Mouse (Mus musculus) embryonic facial prominence, embryonic 14.5 days (tissue): ENCODE results near the gene Rbmxl1. TPM values are rescaled to one million over a fixed set of nuclear protein-coding genes. Genes with fewer than 3 reads are reported as not detected.
"Not testable (repeated sequence)": the region's sequence is repeated elsewhere in the genome, so short reads cannot be mapped to it uniquely, and the experiment has no call there.

Source experiments
- ATAC-seq: fragments of 200-750 bp; cut with Nextera tagmentation; 2 replicates; pipeline ENCODE4 v1.8.0; 2017; ENCODE audit warnings: low read depth, moderate number of reproducible peaks, moderate TSS enrichment
- DNase-seq: peaks from one replicate; pipeline ENCODE4 v3.0.0-alpha.2; 2015; ENCODE audit warnings: low spot score
- H3K27ac ChIP-seq: fragments of 300-500 bp; sonication (generic); replicated peaks from 2 replicates; pipeline ENCODE4 v1.5.1; 2014; ENCODE audit warnings: low read depth, mild to moderate bottlenecking, low read length, moderate library complexity
- H3K27me3 ChIP-seq: fragments of 300-500 bp; sonication (generic); replicated peaks from 2 replicates; pipeline ENCODE4 v1.6.1; 2014; ENCODE audit warnings: low read length; ENCODE audit not compliant: control insufficient read depth, insufficient read depth
- H3K36me3 ChIP-seq: fragments of 300-500 bp; sonication (generic); 2 replicates; pipeline ENCODE4 v1.6.1; 2014; ENCODE audit warnings: low read length, mixed read lengths; ENCODE audit not compliant: control insufficient read depth, insufficient read depth
- H3K4me1 ChIP-seq: fragments of 300-500 bp; sonication (generic); 2 replicates; pipeline ENCODE4 v1.6.1; 2014; ENCODE audit warnings: antibody characterized with exemption, low read length; ENCODE audit not compliant: control insufficient read depth, insufficient read depth
- H3K4me2 ChIP-seq: fragments of 300-500 bp; sonication (generic); 2 replicates; pipeline ENCODE4 v1.6.1; 2014; ENCODE audit warnings: low read depth, mild to moderate bottlenecking, low read length, moderate library complexity, mixed read lengths
- H3K4me3 ChIP-seq: fragments of 300-500 bp; sonication (generic); 2 replicates; pipeline ENCODE4 v1.5.1; 2014; ENCODE audit warnings: low read depth, mild to moderate bottlenecking, low read length
- H3K9ac ChIP-seq: fragments of 300-500 bp; sonication (generic); 2 replicates; pipeline ENCODE4 v1.6.1; 2014; ENCODE audit warnings: low read depth, mild to moderate bottlenecking, low read length, moderate library complexity, mixed read lengths
- H3K9me3 ChIP-seq: fragments of 300-500 bp; sonication (generic); 2 replicates; pipeline ENCODE4 v1.6.1; 2016; ENCODE audit warnings: low read length; ENCODE audit not compliant: control insufficient read depth
- WGBS: fragments of 180-500 bp; shearing (Covaris S2); extraction: QIAGEN DNeasy Blood & Tissue Kit; methylation state at CpG from one replicate; pipeline ENCODE4 v1.1.7; 2014; 5-methylcytosine and 5-hydroxymethylcytosine counted together
- polyA plus RNA-seq: library from polyadenylated mRNA; unstranded; fragments of >200 nt; fragmentation: Nextera tagmentation; extraction: Ambion mirVana; gene quantifications from 2 replicates; pipeline ENCODE4 v1.2.1, GENCODE M21; 2014

Rbmxl1 gene
- polyA plus RNA-seq, 1 experiment from 2014 or later: 177 TPM

DNA sequence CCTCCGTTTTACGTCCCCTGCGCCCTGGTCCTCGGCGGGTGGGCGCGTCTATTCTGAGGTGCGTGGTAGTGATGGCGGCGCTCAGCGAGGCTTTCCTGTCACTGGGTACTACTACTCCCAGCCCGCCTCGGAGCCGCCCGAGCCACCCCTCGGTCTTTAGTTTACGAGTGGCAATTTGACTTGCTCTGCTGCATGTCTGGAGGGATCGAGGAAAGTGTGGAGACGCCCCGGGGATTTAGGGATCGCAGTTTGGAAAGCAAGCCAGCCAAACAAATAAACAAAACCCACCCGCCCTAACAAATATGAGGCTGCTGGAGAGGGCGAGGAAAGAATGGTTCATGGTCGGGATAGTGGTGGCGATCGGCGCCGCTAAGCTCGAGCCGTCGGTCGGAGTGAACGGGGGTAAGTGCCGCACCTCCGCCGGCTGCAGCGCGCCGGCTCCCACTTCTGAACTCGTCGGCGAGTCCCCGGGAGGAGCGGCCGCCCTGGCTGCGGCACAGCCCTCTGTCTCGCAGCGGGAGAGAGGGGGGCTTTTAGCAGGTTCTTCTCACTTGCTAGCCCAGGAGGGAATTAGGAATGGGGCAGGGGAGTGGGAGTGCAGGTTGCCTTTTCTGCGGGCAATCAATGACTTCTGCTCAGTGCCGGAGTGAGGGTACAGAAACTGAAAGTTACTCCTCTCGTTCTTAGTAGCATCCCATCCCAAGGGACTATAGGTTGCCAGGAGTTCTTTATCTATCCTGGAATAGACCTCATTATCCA lies 754 bp upstream of the Rbmxl1 start, which contains the start of gene Slc10a7:
Slc10a7 (plus strand) TSS at position 74 of the 759 bp plus-strand sequence.
- H3K4me1 ChIP-seq: peaks cover 9% of the 10 kb centered on the region
- H3K4me2 ChIP-seq: peak within 1 kb of the TSS; percentile 96
- WGBS: under 1% methylated on average over 42 of the region's 51 CpGs
- peak; percentile 94 for DNase-seq
- H3K27me3 ChIP-seq: no peaks in the 10 kb centered on the region
- ATAC-seq: peak; percentile 97
- peaks cover 17% of the 10 kb centered on the region for H3K36me3 ChIP-seq
- peak within 1 kb of the TSS; percentile 82 for H3K4me3 ChIP-seq
- peak within 1 kb of the TSS; percentile 94 for H3K27ac ChIP-seq
- peaks cover 10% of the 10 kb centered on the region; the same call in 1 of the 2 replicates for H3K9me3 ChIP-seq
- H3K9ac ChIP-seq: peak within 1 kb of the TSS; percentile 95

DNA sequence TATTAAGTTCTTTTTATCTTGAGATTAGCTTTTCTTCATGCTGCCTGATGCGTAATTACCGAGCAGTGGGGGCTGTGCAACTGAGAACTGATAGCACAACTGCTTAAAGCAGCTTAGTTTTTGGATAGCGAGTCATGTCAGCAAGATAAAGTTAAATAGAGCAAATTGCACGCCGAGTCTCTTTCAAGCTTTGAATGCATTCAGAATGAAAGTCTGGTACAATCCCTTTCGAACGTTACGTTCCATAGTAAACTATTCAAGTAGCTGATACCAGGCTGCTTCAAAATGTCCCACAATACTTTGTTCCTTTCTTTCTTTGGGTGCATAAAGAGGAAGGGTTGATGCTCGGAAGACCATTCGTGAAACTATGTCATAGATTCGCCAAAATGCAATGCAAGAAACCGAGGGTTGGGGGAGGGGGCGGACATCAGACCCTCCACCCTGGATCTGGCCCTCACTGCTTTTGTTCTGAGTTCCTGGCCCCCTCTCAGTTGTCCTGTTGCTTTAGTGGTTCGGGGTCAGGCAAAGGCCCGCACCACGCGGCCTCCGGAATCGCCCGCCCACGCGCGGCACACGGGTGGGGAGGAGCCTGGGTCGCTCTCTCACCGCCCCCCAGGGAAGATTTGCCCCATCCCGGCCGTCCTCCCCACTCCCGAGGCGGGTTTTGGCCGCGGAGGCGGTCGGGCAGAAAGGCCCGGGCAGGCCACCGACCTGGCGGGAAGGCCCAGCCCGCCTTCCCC lies 549 bp downstream of the Rbmxl1 start:
- WGBS: 1% methylated on average over 25 of the region's 38 CpGs
- H3K36me3 ChIP-seq: peaks cover 30% of the 10 kb centered on the region
- H3K27me3 ChIP-seq: no peaks in the 10 kb centered on the region
- H3K4me1 ChIP-seq: peaks cover 9% of the 10 kb centered on the region
- H3K27ac ChIP-seq: peak overlapping the region; percentile 94
- DNase-seq (peak; percentile 60), ATAC-seq (peak; percentile 20; the same call in 1 of the 2 replicates)
- peak overlapping the region; percentile 65 for H3K4me2 ChIP-seq
- H3K9me3 ChIP-seq: peaks cover 11% of the 10 kb centered on the region; the same call in 1 of the 2 replicates
- H3K9ac ChIP-seq: peak overlapping the region; percentile 95
- peak overlapping the region; percentile 82 for H3K4me3 ChIP-seq

DNA sequence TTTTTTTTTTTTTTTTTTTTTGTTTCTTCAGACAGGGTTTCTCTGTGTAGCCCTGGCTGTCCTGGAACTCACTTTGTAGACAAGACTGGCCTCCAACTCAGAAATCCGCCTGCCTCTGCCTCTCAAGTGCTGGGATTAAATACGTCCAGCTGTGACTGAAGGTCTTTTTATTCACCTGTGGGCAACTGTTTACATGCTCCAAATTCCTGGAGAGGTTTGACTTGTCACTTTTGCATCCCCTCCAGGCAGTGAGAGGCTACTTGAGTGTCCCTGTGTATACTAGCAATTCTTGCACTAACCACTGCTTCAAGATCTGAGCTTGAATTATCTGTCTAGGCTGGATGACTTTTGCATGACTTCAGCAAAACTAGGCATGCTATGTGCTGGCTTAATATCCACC lies 6.0 kb downstream of the Rbmxl1 start:
- no peak overlapping the region for H3K9ac ChIP-seq
- no peak for DNase-seq
- no peak overlapping the region for H3K27ac ChIP-seq
- no peak overlapping the region for H3K4me2 ChIP-seq
- ATAC-seq: no peak
- 75% methylated on average over 2 of the region's 2 CpGs for WGBS
- no peak overlapping the region for H3K4me3 ChIP-seq
- H3K36me3 ChIP-seq: peaks cover 35% of the 10 kb centered on the region
- peaks cover 11% of the 10 kb centered on the region; the same call in 1 of the 2 replicates for H3K9me3 ChIP-seq
- H3K4me1 ChIP-seq: peaks cover 5% of the 10 kb centered on the region; the same call in 1 of the 2 replicates
- H3K27me3 ChIP-seq: no peaks in the 10 kb centered on the region

DNA sequence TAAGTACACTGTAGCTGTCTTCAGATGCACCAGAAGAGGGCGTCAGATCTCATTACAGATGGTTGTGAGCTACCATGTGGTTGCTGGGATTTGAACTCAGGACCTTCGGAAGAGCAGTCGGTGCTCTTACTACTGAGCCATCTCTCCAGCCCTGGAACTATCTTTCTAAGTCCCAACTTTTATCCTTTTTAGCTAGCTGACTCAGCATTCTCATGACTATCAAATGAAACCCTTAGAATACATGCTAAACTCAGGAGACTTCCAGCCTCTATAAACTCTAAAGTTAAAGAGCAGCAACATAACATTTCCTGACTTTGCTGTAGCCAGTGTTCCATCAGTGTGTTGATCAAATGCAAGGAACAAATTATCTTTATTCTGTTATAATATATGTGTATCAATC lies 12.4 kb downstream of the Rbmxl1 start:
- 96% methylated on average over 3 of the region's 3 CpGs for WGBS
- not testable (repeated sequence) for DNase-seq

DNA sequence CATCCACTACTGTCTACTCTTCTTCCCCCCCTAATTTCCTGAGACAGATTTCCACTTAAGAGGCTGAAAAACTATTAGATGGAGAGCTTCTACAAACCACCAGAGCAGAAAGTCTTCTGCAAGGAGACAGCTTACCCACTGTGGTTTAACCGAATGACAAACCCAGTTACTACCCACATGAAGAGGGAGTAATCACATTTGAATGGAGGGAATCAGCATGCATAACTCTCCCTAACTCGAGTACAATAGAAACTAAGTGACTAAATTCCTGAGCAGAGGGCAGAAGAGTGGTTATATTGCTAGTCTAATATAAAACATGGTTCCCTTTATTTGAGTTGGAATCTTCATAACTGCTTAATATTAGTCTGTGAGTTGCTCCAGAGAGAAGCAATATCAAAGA lies 15.7 kb downstream of the Rbmxl1 start:
- ATAC-seq (no peak), DNase-seq (no peak)
- Histone ChIP-seq H3K9me3 (no peaks in the 10 kb centered on the region), H3K4me3 (no peak overlapping the region), H3K9ac (no peak overlapping the region), H3K36me3 (no peaks in the 10 kb centered on the region), H3K4me2 (no peak overlapping the region), H3K4me1 (no peaks in the 10 kb centered on the region), H3K27me3 (no peaks in the 10 kb centered on the region), H3K27ac (no peak overlapping the region)
- 44% methylated on average over 2 of the region's 2 CpGs for WGBS

More for the DNA sequence above, 12.4 kb downstream of the Rbmxl1 start:
- H3K4me1 ChIP-seq, H3K9me3 ChIP-seq, H3K27ac ChIP-seq, H3K4me2 ChIP-seq, H3K36me3 ChIP-seq, H3K9ac ChIP-seq, ATAC-seq, H3K27me3 ChIP-seq, H3K4me3 ChIP-seq: not testable (repeated sequence)

DNA sequence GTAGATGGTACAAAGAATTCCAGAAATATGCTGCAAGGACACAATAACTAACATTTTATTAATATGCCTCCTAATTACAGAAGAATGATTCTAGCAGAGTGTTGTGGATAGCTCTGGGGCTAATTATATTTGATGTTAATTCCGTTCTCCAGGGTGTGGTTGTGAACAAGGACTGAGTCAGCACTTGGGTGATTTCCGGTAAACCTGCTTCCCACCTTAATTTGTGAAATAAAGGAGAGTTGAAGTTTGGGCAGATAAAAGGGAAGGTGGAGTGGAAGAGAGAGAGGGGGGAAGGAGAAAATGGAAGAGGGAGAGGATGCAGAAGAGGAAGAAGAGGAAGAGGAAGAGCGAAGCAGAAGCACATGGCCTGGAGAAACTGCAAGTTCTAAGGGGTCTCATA lies 19.0 kb downstream of the Rbmxl1 start:
- Histone ChIP-seq H3K27me3 (no peaks in the 10 kb centered on the region), H3K4me3 (no peak overlapping the region), H3K27ac (no peak overlapping the region), H3K9me3 (no peaks in the 10 kb centered on the region), H3K4me2 (no peak overlapping the region), H3K9ac (no peak overlapping the region), H3K36me3 (no peaks in the 10 kb centered on the region), H3K4me1 (no peaks in the 10 kb centered on the region)
- ATAC-seq (no peak), DNase-seq (no peak)
- WGBS: 85% methylated on average over 3 of the region's 3 CpGs

DNA sequence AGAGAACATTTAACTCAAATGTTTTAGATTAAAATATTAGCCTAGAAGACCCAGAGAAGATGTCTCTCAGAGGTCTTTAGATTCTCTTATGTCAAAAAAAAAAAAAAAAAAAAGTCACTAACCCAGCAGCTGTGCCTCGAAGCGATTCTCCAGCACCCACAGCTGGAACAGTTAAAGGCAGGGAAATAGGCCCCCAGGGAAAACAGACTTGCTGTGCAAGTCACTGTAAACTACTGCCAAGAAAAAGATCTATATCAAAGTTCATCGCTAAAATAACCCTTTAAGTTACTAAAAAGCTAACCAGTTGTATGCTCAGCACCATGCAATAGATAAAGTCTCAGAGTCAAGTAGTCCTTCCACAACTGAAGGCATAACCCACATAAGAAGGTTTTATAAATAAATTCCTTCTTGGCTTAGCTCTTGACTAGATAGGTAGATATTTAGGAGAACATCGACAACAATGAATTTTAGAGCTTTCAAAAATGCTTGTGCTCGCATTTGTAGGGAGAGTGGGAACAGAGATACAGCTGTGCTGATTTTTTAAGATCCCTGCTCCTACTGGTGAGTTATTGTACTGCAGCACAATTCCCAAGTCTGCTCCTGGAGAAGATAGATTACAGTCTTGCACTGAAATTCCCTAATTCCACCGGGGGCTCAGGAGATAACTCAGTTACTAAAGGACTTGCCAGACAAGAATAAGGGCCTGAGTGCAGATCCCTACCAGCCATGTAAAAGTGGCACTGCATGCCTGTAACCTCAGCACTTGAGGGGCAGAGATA lies 31.5 kb downstream of the Rbmxl1 start:
- H3K9ac ChIP-seq: no peak overlapping the region

DNA sequence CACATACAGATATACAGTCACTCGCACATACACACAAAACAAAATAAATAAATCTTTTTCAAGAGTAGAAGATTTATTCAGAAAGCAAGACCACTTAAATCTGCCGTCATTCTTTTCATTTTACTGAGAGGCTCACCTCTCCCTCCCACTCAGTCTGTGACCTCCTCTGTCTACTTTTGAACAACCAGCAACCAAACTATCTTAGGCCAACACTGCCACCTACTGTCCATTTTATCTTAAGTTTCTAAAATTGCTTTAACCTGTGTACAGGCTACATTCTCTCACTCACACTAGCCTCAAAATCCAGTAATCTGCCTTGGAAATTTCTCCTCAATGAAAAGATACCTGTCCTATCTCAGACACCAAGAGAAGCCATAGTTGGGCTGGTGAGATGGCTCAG lies 40.8 kb downstream of the Rbmxl1 start:
- Histone ChIP-seq H3K4me1 (no peaks in the 10 kb centered on the region), H3K36me3 (no peaks in the 10 kb centered on the region), H3K27ac (no peak overlapping the region), H3K27me3 (no peaks in the 10 kb centered on the region), H3K4me3 (no peak overlapping the region), H3K9ac (no peak overlapping the region), H3K4me2 (no peak overlapping the region), H3K9me3 (peaks cover 8% of the 10 kb centered on the region; the same call in 1 of the 2 replicates)
- DNase-seq (peak; percentile 7), ATAC-seq (no peak)
- 88% methylated on average over 2 of the region's 2 CpGs for WGBS

More for the DNA sequence above, 31.5 kb downstream of the Rbmxl1 start:
- Histone ChIP-seq H3K9me3 (no peaks in the 10 kb centered on the region), H3K36me3 (no peaks in the 10 kb centered on the region), H3K27ac (no peak overlapping the region), H3K4me3 (no peak overlapping the region), H3K4me2 (no peak overlapping the region), H3K27me3 (no peaks in the 10 kb centered on the region), H3K4me1 (no peaks in the 10 kb centered on the region)
- DNase-seq: peak; percentile 50
- 35% methylated on average over 6 of the region's 6 CpGs for WGBS
- no peak for ATAC-seq
